Mouse (Mus musculus): ENCODE data around the gene B130006D01Rik. TPM values are rescaled to one million over a fixed set of nuclear protein-coding genes. Genes with fewer than 3 reads are reported as not detected.

B130006D01Rik gene
- polyA plus RNA-seq, 1 experiment, result not detected

DNA sequence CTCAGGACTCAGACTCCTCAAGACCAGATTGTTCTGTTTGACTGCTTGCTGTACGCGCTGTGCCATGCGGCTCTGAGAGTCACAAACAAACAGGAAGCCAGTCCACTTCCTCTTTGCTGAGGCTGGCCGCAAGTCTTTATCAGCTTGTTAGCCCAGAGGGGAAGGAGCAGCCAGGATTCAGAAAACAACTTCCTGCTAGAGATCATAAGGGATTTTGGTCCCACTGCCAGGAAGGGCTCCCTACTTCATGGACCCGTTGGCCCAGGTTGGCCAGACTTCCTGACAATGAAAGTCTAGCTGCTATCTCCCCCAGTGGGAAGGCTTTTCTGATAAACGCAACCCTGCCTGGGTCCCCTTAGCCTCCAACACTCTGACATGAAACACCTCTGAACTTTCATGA lies 34.9 kb upstream of the B130006D01Rik start:
- Histone ChIP-seq H3K4me3 (ENCODE audit: insufficient read depth, low read depth, low read length) (no peak overlapping the region), H3K27ac (ENCODE audit: insufficient read depth, low read depth, low read length) (no peak overlapping the region), H3K4me1 (ENCODE audit: control insufficient read depth, insufficient read depth, low read length) (peaks cover 13% of the 10 kb centered on the region)
- TF ChIP-seq CTCF (IDR thresholded peaks at IDR 0.05; ENCODE audit: insufficient read depth, low read depth, low read length) (no peak), POLR2A (IDR thresholded peaks at IDR 0.05; ENCODE audit: insufficient read depth, low read depth, low read length) (no peak)
- 87% methylated on average over 6 of the region's 6 CpGs for WGBS

DNA sequence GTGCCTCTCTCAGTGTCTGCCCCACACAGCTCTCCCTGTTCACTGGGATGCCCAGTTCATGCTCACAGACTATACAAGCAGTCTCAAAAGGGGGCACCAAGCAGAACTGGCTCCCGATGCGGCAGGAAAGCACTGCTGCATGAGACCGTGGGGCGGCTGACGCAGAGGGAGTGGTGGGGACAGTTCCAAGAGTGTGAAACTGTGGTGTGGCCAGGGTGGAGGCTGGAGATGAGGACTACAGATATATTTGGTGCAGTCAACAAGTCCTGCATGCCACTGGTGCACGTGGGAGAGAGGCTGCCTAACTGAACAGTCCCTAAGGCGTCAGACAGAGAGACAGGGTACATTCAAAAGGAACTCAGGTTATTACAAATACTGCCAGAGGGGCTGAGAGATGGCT lies 34.4 kb upstream of the B130006D01Rik start:
- 59% methylated on average over 7 of the region's 7 CpGs for WGBS
- Histone ChIP-seq H3K4me3 (ENCODE audit: insufficient read depth, low read depth, low read length) (no peak overlapping the region), H3K27ac (ENCODE audit: insufficient read depth, low read depth, low read length) (no peak overlapping the region), H3K4me1 (ENCODE audit: control insufficient read depth, insufficient read depth, low read length) (peaks cover 13% of the 10 kb centered on the region)
- no peak for TF ChIP-seq POLR2A (IDR thresholded peaks at IDR 0.05; ENCODE audit: insufficient read depth, low read depth, low read length)
- TF ChIP-seq CTCF (IDR thresholded peaks at IDR 0.05; ENCODE audit: insufficient read depth, low read depth, low read length), result no peak

DNA sequence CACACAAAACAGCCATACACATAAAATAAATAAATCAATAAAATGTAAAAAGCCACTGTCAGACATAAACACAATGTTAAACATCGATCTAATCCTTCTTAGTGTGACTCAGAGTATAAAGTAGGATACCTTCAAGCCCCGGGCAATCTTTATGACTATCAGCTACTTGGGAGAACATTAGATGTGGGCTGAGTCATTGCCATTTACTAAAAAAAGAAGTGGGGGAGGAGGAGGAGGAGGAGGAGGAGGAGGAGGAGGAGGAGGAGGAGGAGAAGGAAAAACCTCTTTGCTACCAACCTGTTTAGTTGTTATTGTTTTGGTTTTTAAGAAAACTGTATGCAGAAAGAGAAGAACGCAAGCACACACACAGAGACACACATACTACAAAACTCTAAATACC lies 33.8 kb upstream of the B130006D01Rik start:
- no peak overlapping the region for H3K4me3 ChIP-seq (ENCODE audit: insufficient read depth, low read depth, low read length)
- no peak overlapping the region for H3K27ac ChIP-seq (ENCODE audit: insufficient read depth, low read depth, low read length)
- 55% methylated on average over 3 of the region's 3 CpGs for WGBS

DNA sequence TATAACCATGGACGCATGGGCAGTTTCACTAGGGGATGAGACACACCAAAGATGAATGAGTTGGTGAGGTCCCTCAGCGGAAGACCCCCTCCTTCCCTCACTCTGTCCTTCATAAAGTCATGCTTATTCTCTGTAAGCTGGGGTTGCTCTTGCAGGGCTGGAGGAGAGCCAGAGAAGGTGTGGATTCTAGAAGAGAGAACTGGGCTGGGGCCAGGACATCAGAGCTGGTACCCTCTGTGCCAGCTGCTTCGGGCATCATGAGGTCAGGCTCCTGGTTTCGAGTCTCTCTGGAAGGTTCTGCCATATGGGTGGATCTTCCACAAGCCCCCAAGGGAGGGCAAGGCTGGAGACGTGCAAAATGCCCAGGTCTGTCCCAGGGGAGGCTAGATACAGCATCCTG lies 24.8 kb upstream of the B130006D01Rik start:
- no peaks in the 10 kb centered on the region for H3K4me1 ChIP-seq (ENCODE audit: control insufficient read depth, insufficient read depth, low read length)
- TF ChIP-seq POLR2A (IDR thresholded peaks at IDR 0.05; ENCODE audit: insufficient read depth, low read depth, low read length) (no peak), CTCF (IDR thresholded peaks at IDR 0.05; ENCODE audit: insufficient read depth, low read depth, low read length) (no peak)
- 77% methylated on average over 5 of the region's 5 CpGs for WGBS
- H3K4me3 ChIP-seq (ENCODE audit: insufficient read depth, low read depth, low read length), result no peak overlapping the region
- H3K27ac ChIP-seq (ENCODE audit: insufficient read depth, low read depth, low read length), result no peak overlapping the region

More for the DNA sequence above, 33.8 kb upstream of the B130006D01Rik start:
- H3K4me1 ChIP-seq (ENCODE audit: control insufficient read depth, insufficient read depth, low read length), result peaks cover 13% of the 10 kb centered on the region
- TF ChIP-seq CTCF (IDR thresholded peaks at IDR 0.05; ENCODE audit: insufficient read depth, low read depth, low read length) (no peak), POLR2A (IDR thresholded peaks at IDR 0.05; ENCODE audit: insufficient read depth, low read depth, low read length) (no peak)

DNA sequence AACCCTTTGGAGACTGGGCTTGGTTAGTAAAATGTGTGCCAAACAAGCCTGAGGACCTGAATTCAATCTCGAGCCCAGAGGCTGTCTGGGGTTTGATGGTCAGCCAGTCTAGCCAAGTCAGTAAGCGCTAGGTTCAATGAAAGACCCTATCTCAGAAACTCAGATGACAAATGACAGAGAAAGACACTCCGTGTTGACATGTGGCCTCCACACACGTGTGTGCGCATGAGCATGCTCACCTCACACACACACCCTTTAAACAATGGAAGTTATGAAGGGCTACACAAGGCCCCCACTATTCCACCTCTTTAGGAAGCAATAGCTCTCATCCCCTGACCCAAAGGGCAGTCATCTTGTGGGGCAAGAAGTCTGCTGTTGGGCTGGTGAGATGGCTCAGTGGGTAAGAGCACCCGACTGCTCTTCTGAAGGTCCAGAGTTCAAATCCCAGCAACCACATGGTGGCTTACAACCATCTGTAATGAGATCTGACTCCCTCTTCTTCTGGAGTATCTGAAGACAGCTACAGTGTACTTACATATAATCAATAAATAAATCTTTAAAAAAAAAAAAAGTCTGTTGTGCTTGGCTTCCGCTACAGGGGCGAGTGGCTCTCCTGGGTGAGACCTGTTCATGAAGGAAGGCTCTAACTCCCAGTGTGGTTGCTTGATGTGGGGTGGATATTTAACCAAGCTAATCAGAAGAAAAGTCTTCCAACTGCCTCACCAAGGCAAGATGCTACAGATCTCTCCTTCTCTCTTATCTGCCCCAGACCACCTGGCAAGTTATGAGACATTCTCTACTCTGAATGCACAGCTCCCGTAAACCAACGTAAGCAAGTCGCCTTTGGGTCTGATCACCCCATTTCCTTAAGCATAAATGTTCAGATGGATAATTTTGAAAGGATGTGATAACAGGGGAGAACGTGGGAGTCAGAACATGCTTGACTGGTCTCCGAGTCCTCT lies 22.3 kb upstream of the B130006D01Rik start:
- WGBS, result 91% methylated on average over 13 of the region's 13 CpGs
- Histone ChIP-seq H3K27ac (ENCODE audit: insufficient read depth, low read depth, low read length) (no peak overlapping the region), H3K4me1 (ENCODE audit: control insufficient read depth, insufficient read depth, low read length) (no peaks in the 10 kb centered on the region), H3K4me3 (ENCODE audit: insufficient read depth, low read depth, low read length) (no peak overlapping the region)
- TF ChIP-seq CTCF (IDR thresholded peaks at IDR 0.05; ENCODE audit: insufficient read depth, low read depth, low read length), result no peak
- no peak for TF ChIP-seq POLR2A (IDR thresholded peaks at IDR 0.05; ENCODE audit: insufficient read depth, low read depth, low read length)

DNA sequence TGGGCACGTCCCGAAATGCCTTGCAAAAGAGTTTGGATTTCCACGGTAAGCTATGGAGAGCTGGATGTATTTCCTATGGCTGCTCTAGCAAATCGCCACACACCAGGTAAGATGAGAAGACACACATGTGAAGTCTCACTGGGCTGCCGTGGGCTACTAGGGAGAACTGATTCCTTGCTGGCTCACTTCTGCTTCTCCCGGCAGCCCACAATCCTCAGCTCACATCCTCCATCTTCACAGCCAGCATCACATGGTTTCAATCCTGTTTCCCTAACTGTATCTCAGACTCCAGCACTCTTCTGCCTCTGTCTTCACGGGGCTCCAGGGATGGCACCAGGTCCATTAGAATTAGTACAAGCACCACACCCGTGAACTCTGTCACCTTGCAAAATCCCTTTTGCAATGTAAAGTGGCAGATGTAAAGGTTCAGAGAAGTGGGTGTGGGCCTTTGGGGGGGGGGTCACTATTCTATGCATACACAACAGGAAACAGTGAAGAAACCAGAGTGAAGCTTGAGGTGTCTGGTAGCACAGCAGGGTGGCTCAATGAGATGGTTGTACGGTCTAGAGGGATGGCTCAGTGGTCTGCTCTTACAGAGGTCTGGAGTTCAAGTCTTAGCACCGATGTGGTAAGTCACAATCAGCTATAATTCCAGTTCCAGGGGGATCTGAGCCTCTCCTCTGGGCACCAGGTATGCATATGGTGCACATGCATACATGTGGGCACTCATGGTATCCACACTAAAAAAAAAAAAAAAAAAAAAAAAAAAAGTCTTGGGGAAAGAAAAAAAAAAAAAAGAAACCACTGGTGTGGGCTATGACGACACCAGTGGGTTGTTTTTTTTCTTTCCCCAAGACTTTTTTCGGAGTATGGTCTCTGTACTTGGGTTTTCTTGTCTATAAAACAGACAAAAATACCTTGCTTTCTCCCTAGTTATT lies 19.1 kb upstream of the B130006D01Rik start:
- no peaks in the 10 kb centered on the region for H3K4me1 ChIP-seq (ENCODE audit: control insufficient read depth, insufficient read depth, low read length)
- H3K27ac ChIP-seq (ENCODE audit: insufficient read depth, low read depth, low read length), result no peak overlapping the region
- WGBS, result 91% methylated on average over 12 of the region's 12 CpGs
- no peak overlapping the region for H3K4me3 ChIP-seq (ENCODE audit: insufficient read depth, low read depth, low read length)
- TF ChIP-seq POLR2A (IDR thresholded peaks at IDR 0.05; ENCODE audit: insufficient read depth, low read depth, low read length), result no peak
- TF ChIP-seq CTCF (IDR thresholded peaks at IDR 0.05; ENCODE audit: insufficient read depth, low read depth, low read length), result no peak

DNA sequence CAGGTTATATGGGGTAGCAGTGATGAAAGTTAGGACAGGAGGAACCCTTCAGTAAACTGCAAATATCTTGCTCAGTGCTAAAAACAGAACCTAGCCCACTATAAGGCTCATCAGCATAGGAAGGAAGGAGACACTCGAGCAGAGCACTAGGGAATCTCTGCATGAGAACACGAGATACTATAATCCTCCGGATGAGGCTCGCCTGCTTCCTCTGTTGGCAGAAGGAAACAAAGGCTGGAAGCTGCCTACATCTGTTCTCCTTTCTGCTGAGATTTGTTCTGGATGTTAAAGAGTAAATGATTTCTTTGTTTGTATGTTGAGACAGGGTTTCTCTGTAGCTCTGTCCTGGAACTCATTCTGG lies 18.4 kb upstream of the B130006D01Rik start:
- no peak for TF ChIP-seq POLR2A (IDR thresholded peaks at IDR 0.05; ENCODE audit: insufficient read depth, low read depth, low read length)
- no peak for TF ChIP-seq CTCF (IDR thresholded peaks at IDR 0.05; ENCODE audit: insufficient read depth, low read depth, low read length)

DNA sequence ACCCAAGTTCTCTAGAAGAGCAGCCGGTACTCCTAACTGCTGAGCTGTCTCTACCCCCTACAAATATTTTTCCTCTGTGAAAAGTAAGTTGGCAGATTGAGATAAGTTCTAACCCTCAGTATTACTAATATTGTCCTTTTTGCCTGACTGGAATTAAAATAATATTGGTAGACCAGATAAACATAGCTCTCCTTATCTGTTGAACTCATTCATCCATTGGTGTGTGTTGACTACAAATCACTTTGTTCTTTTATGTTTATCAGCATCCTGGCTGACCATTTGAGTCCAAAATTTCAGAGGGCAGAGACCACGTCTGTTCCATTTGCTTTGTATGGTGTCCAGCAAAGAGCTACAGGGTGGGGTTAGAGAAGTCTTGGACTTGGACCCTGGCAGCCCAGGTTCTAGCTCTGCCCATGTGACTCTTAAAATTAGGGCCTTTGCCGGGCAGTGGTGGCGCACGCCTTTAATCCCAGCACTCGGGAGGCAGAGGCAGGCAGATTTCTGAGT lies 13.8 kb upstream of the B130006D01Rik start:
- Histone ChIP-seq H3K4me1 (ENCODE audit: control insufficient read depth, insufficient read depth, low read length) (peaks cover 2% of the 10 kb centered on the region), H3K4me3 (ENCODE audit: insufficient read depth, low read depth, low read length) (no peak overlapping the region), H3K27ac (ENCODE audit: insufficient read depth, low read depth, low read length) (no peak overlapping the region)
- 89% methylated on average over 6 of the region's 6 CpGs for WGBS
- TF ChIP-seq POLR2A (IDR thresholded peaks at IDR 0.05; ENCODE audit: insufficient read depth, low read depth, low read length) (no peak), CTCF (IDR thresholded peaks at IDR 0.05; ENCODE audit: insufficient read depth, low read depth, low read length) (no peak)

More for the DNA sequence above, 18.4 kb upstream of the B130006D01Rik start:
- H3K4me3 ChIP-seq (ENCODE audit: insufficient read depth, low read depth, low read length), result no peak overlapping the region
- WGBS, result 64% methylated on average over 4 of the region's 4 CpGs
- no peak overlapping the region for H3K27ac ChIP-seq (ENCODE audit: insufficient read depth, low read depth, low read length)
- H3K4me1 ChIP-seq (ENCODE audit: control insufficient read depth, insufficient read depth, low read length), result no peaks in the 10 kb centered on the region

All from olfactory bulb, adult 2 months (tissue).